Mouse (Mus musculus) thymus, postnatal 4 days (tissue): Measurements from ENCODE around the gene Ccdc141.

Source experiments
- DNase-seq: peaks from one replicate; pipeline ENCODE4 v3.0.0; 2021

Gene Ccdc141

GRCm38 (mm10) chr2:76969637-76970036 is 200.8 kb downstream of the Ccdc141 start:
- DNase-seq, result no peak

DNA sequence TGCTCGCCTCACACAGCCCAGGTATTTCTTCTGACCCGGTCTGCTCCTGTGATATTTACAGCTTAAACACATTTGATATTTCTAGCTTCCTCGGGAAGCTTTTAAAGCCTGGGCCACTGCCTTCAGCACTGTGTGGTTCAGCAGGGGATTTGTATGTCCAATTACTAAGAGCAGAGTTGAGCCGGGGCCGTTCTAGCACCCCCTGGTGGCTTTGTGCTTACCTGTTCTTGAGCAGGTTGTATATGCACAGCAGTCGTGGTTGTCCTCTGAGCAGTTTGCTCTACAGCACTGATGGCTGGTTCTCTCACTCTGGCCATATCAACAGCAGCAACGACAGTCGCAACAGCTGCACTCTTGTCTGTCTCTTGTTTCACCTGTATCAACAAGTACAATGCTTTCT is 201.5 kb downstream of the Ccdc141 start:
- DNase-seq, result peak; percentile 79

GRCm38 (mm10) chr2:76966582-76966981 is 203.9 kb downstream of the Ccdc141 start:
- DNase-seq, result no peak

- DNase-seq, result no peak
Measured at GRCm38 (mm10) chr2:76966013-76966412, 204.4 kb downstream of the Ccdc141 start.

DNA sequence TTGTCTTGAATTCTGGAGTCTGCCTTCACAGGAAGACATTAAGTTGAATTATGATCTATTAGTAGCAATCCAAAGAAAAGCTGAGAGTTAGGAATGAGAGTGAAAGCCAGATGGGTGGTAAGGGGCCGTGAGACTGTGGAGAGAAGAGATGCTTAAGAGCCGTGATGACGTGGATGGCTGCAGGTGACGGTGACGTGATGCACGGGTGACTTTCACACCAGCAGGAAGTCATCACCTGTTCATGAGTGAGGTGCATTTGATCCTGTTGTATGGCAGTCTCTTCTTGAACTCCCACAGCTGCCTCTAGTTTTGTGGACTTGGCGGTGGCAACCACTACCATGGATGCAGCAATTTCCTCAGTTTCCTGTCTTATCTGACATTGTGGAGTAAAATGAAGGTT is 204.9 kb downstream of the Ccdc141 start:
- no peak for DNase-seq

- no peak for DNase-seq
Measured at GRCm38 (mm10) chr2:76962045-76962432, 208.4 kb downstream of the Ccdc141 start.

GRCm38 (mm10) chr2:76961420-76962044 is 208.9 kb downstream of the Ccdc141 start:
- no peak for DNase-seq
